Mouse (Mus musculus) limb, embryonic 14.5 days (tissue): ENCODE measurements at regions not wholly inside any gene's neighbourhood (a gene's known extent, or its start where the extent isn't known, plus 50 kb on each side); places are given as distances from the start of the nearest gene placed in this dataset.
A peak's percentile ranks its signal among the peaks of the same experiment; 100 is the strongest.

ENCODE experiments used
- ATAC-seq: fragments of 200-750 bp; cut with Nextera tagmentation; 2 replicates; pipeline ENCODE4 v1.8.0; 2017; ENCODE audit warnings: low read depth, moderate number of reproducible peaks, moderate TSS enrichment; ENCODE audit not compliant: low FRiP score
- DNase-seq: peaks from one replicate; pipeline ENCODE4 v3.0.0-alpha.2; 2015; ENCODE audit warnings: low spot score
- H3K27ac ChIP-seq: fragments of 300-500 bp; sonication (generic); replicated peaks from 2 replicates; pipeline ENCODE4 v1.5.1; 2014; ENCODE audit warnings: low read depth, mild to moderate bottlenecking, low read length, moderate library complexity, mixed read lengths
- H3K27me3 ChIP-seq: fragments of 300-500 bp; sonication (generic); 2 replicates; pipeline ENCODE4 v1.6.1; 2014; ENCODE audit warnings: low read length, mixed read lengths; ENCODE audit not compliant: control insufficient read depth, insufficient read depth
- H3K36me3 ChIP-seq: fragments of 300-500 bp; sonication (generic); 2 replicates; pipeline ENCODE4 v1.6.1; 2014; ENCODE audit warnings: mild to moderate bottlenecking, low read length, moderate library complexity, mixed read lengths; ENCODE audit not compliant: control insufficient read depth, insufficient read depth
- H3K4me1 ChIP-seq: fragments of 300-500 bp; sonication (generic); 2 replicates; pipeline ENCODE4 v1.6.1; 2014; ENCODE audit warnings: antibody characterized with exemption, low read length, mixed read lengths; ENCODE audit not compliant: control insufficient read depth, insufficient read depth
- H3K4me2 ChIP-seq: fragments of 300-500 bp; sonication (generic); replicated peaks from 2 replicates; pipeline ENCODE4 v1.6.1; 2014; ENCODE audit warnings: low read depth, mild to moderate bottlenecking, low read length, moderate library complexity; ENCODE audit not compliant: severe bottlenecking
- H3K4me3 ChIP-seq: fragments of 300-500 bp; sonication (generic); replicated peaks from 2 replicates; pipeline ENCODE4 v1.5.1; 2014; ENCODE audit warnings: low read length
- H3K9ac ChIP-seq: fragments of 300-500 bp; sonication (generic); 2 replicates; pipeline ENCODE4 v1.6.1; 2014; ENCODE audit warnings: mild to moderate bottlenecking, low read depth, low read length, moderate library complexity; ENCODE audit not compliant: severe bottlenecking
- H3K9me3 ChIP-seq: fragments of 300-500 bp; sonication (generic); 2 replicates; pipeline ENCODE4 v1.6.1; 2016; ENCODE audit warnings: low read length; ENCODE audit not compliant: control insufficient read depth
- POLR2A ChIP-seq: fragments of 200-500 bp; IDR thresholded peaks from 2 replicates; pipeline ENCODE4 v1.8.0; 2012; ENCODE audit warnings: inconsistent platforms, mild to moderate bottlenecking, moderate library complexity, borderline replicate concordance; ENCODE audit not compliant: insufficient read depth, insufficient read length; ENCODE audit errors: extremely low read depth
- WGBS: fragments of 180-500 bp; shearing (Covaris S2); extraction: QIAGEN DNeasy Blood & Tissue Kit; methylation state at CpG from one replicate; pipeline ENCODE4 v1.1.7; 2014; 5-methylcytosine and 5-hydroxymethylcytosine counted together

- H3K4me2 ChIP-seq, result peak overlapping the region; percentile 77
- H3K27ac ChIP-seq, result peak overlapping the region; percentile 89
- peaks cover 5% of the 10 kb centered on the region; the same call in 1 of the 2 replicates for H3K27me3 ChIP-seq
- H3K36me3 ChIP-seq, result no peaks in the 10 kb centered on the region
- under 1% methylated on average over 47 of the region's 90 CpGs for WGBS
- peak overlapping the region; percentile 76 for H3K9ac ChIP-seq
- DNase-seq (peak; percentile 98), ATAC-seq (peak; percentile 95)
- H3K9me3 ChIP-seq, result no peaks in the 10 kb centered on the region
- peak overlapping the region; percentile 73 for H3K4me3 ChIP-seq
- TF ChIP-seq POLR2A, result peak; percentile 58; the same call in 1 of the 2 replicates
- peaks cover 4% of the 10 kb centered on the region; the same call in 1 of the 2 replicates for H3K4me1 ChIP-seq
Measured at GRCm38 (mm10) chr13:107889985-107890865, 154.0 kb upstream of the Smim15 start.

- no peak for DNase-seq
- peak overlapping the region; percentile 75 for H3K27ac ChIP-seq
Measured at GRCm38 (mm10) chr13:107889588-107889984, 154.7 kb upstream of the Smim15 start.

GRCm38 (mm10) chr13:107888571-107889451 is 155.4 kb upstream of the Smim15 start:
- DNase-seq, result no peak
- H3K9ac ChIP-seq, result peak overlapping the region; percentile 72
- TF ChIP-seq POLR2A, result no peak
- peak overlapping the region; percentile 73 for H3K4me3 ChIP-seq
- ATAC-seq, result no peak
- H3K27ac ChIP-seq, result peak overlapping the region; percentile 75
- 4% methylated on average over 50 of the region's 127 CpGs for WGBS
- H3K27me3 ChIP-seq, result peaks cover 5% of the 10 kb centered on the region; the same call in 1 of the 2 replicates
- H3K4me1 ChIP-seq, result peaks cover 4% of the 10 kb centered on the region; the same call in 1 of the 2 replicates
- no peaks in the 10 kb centered on the region for H3K9me3 ChIP-seq
- no peaks in the 10 kb centered on the region for H3K36me3 ChIP-seq
- peak overlapping the region; percentile 77 for H3K4me2 ChIP-seq

More at GRCm38 (mm10) chr13:107889588-107889984, 154.7 kb upstream of the Smim15 start:
- H3K9ac ChIP-seq, result peak overlapping the region; percentile 72
- H3K36me3 ChIP-seq, result no peaks in the 10 kb centered on the region
- H3K9me3 ChIP-seq, result no peaks in the 10 kb centered on the region
- peaks cover 5% of the 10 kb centered on the region; the same call in 1 of the 2 replicates for H3K27me3 ChIP-seq
- peaks cover 4% of the 10 kb centered on the region; the same call in 1 of the 2 replicates for H3K4me1 ChIP-seq
- no peak for ATAC-seq
- 0% methylated on average over 5 of the region's 66 CpGs for WGBS
- peak overlapping the region; percentile 73 for H3K4me3 ChIP-seq
- H3K4me2 ChIP-seq, result peak overlapping the region; percentile 77
- TF ChIP-seq POLR2A, result no peak

- Histone ChIP-seq H3K27ac (0 out of 2 replicates have a peak overlapping the region, but pooled peaks have one; percentile 75), H3K9me3 (no peaks in the 10 kb centered on the region), H3K4me2 (peak overlapping the region; percentile 77), H3K27me3 (peaks cover 5% of the 10 kb centered on the region; the same call in 1 of the 2 replicates), H3K9ac (peak overlapping the region; percentile 72), H3K4me3 (peak overlapping the region; percentile 73), H3K36me3 (no peaks in the 10 kb centered on the region), H3K4me1 (peaks cover 4% of the 10 kb centered on the region; the same call in 1 of the 2 replicates)
- under 1% methylated on average over 9 of the region's 9 CpGs for WGBS
- no peak for DNase-seq
- no peak for ATAC-seq
- no peak for TF ChIP-seq POLR2A
Measured at GRCm38 (mm10) chr13:107888231-107888555, 156.1 kb upstream of the Smim15 start.
